Mouse (Mus musculus) MEL (cell line): ENCODE data around the gene Igdcc3.

ENCODE experiments used
- CTCF ChIP-seq, 3 experiments: IDR thresholded peaks in 2 of 3; conservative IDR thresholded peaks in 1 of 3; 2 replicates each; pipeline ENCODE4 v1.5.1; 2011 to 2012; ENCODE audit warnings: low read length in 3 of 3, low read depth in 2 of 3, mild to moderate bottlenecking in 2 of 3, improper control_type of control experiment in 1 of 3, inconsistent platforms in 1 of 3, mixed read lengths in 1 of 3, moderate library complexity in 1 of 3; ENCODE audit not compliant: control insufficient read depth in 1 of 3, insufficient read depth in 1 of 3, poor library complexity in 1 of 3, severe bottlenecking in 1 of 3
- EP300 ChIP-seq, 2 experiments: IDR thresholded peaks; 2 replicates each; pipeline ENCODE4 v1.6.1; 2011; ENCODE audit warnings: improper control_type of control experiment in 2 of 2, low read length in 2 of 2, low read depth in 1 of 2, mild to moderate bottlenecking in 1 of 2
- ETS1 ChIP-seq: IDR thresholded peaks from 2 replicates; pipeline ENCODE4 v1.6.1; 2012; ENCODE audit warnings: low read depth, mild to moderate bottlenecking, inconsistent platforms, low read length, improper control_type of control experiment, moderate library complexity
- JUND ChIP-seq: IDR thresholded peaks from 2 replicates; pipeline ENCODE4 v1.6.1; 2011; ENCODE audit warnings: low read depth, mild to moderate bottlenecking, improper control_type of control experiment, low read length
- POLR2A ChIP-seq, 2 experiments: IDR thresholded peaks; 2 replicates each; pipeline ENCODE4 v1.6.1; 2011 to 2012; ENCODE audit warnings: low read length in 2 of 2, mild to moderate bottlenecking in 2 of 2, control low read depth in 1 of 2, improper control_type of control experiment in 1 of 2, low read depth in 1 of 2, moderate library complexity in 1 of 2; ENCODE audit not compliant: control insufficient read depth in 1 of 2, insufficient read depth in 1 of 2, poor library complexity in 1 of 2
- POLR2AphosphoS5 ChIP-seq: IDR thresholded peaks from 2 replicates; pipeline ENCODE4 v1.6.1; 2012; ENCODE audit warnings: low read depth, borderline replicate concordance, mild to moderate bottlenecking, inconsistent platforms, low read length, moderate library complexity, mixed read lengths
- ZC3H11A ChIP-seq: IDR thresholded peaks from 2 replicates; pipeline ENCODE4 v1.6.1; 2012; ENCODE audit warnings: low read depth, mild to moderate bottlenecking, inconsistent platforms, low read length, improper control_type of control experiment

- TF ChIP-seq CTCF (IDR thresholded peaks at IDR 0.05 in 2 of 3, conservative IDR thresholded peaks at IDR 0.05 in 1 of 3; ENCODE audit: control insufficient read depth in 1 of 3, insufficient read depth in 1 of 3, low read depth in 2 of 3, low read length in 3 of 3, poor library complexity in 1 of 3, severe bottlenecking in 1 of 3) (no peak), ZC3H11A (no peak), POLR2A (IDR thresholded peaks at IDR 0.05; ENCODE audit: control insufficient read depth in 1 of 2, insufficient read depth in 1 of 2, low read depth in 1 of 2, low read length in 2 of 2, poor library complexity in 1 of 2) (no peak), POLR2AphosphoS5 (no peak), JUND (no peak), ETS1 (no peak), EP300 (IDR thresholded peaks at IDR 0.05; ENCODE audit: low read depth in 1 of 2, low read length in 2 of 2) (no peak)
Observed at GRCm38 (mm10) chr9:65141976-65142318, 958 bp downstream of the Igdcc3 start.
